Mouse (Mus musculus): ENCODE measurements at regions not wholly inside any gene's neighbourhood (a gene's known extent, or its start where the extent isn't known, plus 50 kb on each side); places are given as distances from the start of the nearest gene placed in this dataset.

DNA sequence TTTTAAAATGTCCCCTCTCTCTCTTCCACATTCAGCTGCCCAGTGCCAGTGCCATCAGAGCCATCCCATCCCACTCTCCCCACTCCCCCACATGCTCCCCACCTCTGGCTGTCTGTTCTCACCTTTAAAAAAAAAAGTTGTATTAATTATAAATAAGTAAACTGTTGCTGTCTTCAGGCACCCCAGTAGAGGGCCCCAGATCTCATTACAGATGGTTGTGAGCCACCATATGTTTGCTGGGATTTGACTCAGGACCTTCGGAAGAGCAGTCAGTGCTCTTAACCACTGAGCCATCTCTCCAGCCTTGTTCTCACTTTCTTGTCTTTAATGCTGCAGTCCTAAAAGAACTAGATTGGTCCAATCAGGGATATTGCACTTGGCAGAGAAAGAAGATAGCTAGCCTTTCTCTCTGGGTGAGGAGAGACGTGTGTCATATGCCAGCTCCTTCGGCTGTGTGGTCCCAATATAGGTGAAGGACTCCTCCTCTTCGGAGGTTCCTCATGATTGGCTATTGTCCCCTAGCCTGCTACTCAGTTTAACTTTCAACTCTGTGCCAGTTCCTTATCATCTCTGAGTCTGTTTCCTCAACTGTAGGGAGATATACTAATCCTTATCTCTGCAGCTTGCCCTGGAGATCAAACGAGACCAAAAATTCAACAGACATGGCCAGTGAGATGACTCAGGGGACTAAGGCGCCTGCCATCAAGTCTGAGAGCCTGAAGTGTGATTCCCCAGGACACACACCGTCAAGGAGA lies 66.8 kb upstream of the Usp24 start:
- TF ChIP-seq CTCF (IDR thresholded peaks at IDR 0.05; ENCODE audit: low read depth, low read length) = no peak
- TF ChIP-seq POLR2A (IDR thresholded peaks at IDR 0.05; ENCODE audit: borderline replicate concordance, low read depth, low read length) = no peak

All from bone marrow macrophage, adult 2 months (primary cell).